Mouse (Mus musculus): Measurements from ENCODE around the gene Pla2g4d.

- TF ChIP-seq POLR2A (IDR thresholded peaks at IDR 0.05; ENCODE audit: insufficient read depth, low read length) (no peak), CTCF (IDR thresholded peaks at IDR 0.05; ENCODE audit: low read depth, low read length) (no peak), EP300 (IDR thresholded peaks at IDR 0.05; ENCODE audit: insufficient read depth, low read depth, low read length) (no peak)
Observed at GRCm38 (mm10) chr2:120256259-120256658, 32.7 kb downstream of the Pla2g4d start.

Measured in ES-Bruce4 (cell line).